Mouse (Mus musculus) heart, postnatal 0 days (tissue): Measurements from ENCODE around the gene Cit. TPM values are rescaled to one million over a fixed set of nuclear protein-coding genes. Genes with fewer than 3 reads are reported as not detected.

Source experiments
- ATAC-seq: fragments of 200-750 bp; cut with Nextera tagmentation; 2 replicates; pipeline ENCODE4 v1.8.0; 2017; ENCODE audit warnings: low read depth, moderate number of reproducible peaks, moderate library complexity; ENCODE audit not compliant: insufficient read depth
- DNase-seq: peaks from one replicate; pipeline ENCODE4 v3.0.0-alpha.2; 2016; ENCODE audit warnings: low spot score
- H3K27ac ChIP-seq: fragments of 300-500 bp; sonication (generic); 2 replicates; pipeline ENCODE4 v1.5.1; 2014; ENCODE audit warnings: low read depth, mild to moderate bottlenecking
- H3K27me3 ChIP-seq: fragments of 300-500 bp; sonication (generic); 2 replicates; pipeline ENCODE4 v1.6.1; 2014; ENCODE audit warnings: low read length, mixed read lengths; ENCODE audit not compliant: control insufficient read depth, insufficient read depth
- H3K36me3 ChIP-seq: fragments of 300-500 bp; sonication (generic); replicated peaks from 2 replicates; pipeline ENCODE4 v1.6.1; 2014; ENCODE audit warnings: low read length, mixed read lengths; ENCODE audit not compliant: control insufficient read depth, insufficient read depth
- H3K4me1 ChIP-seq: fragments of 300-500 bp; sonication (generic); 2 replicates; pipeline ENCODE4 v1.6.1; 2014; ENCODE audit warnings: antibody characterized with exemption; ENCODE audit not compliant: control insufficient read depth, insufficient read depth
- H3K4me2 ChIP-seq: fragments of 300-500 bp; sonication (generic); 2 replicates; pipeline ENCODE4 v1.6.1; 2014; ENCODE audit warnings: low read depth, mild to moderate bottlenecking, low read length, moderate library complexity
- H3K4me3 ChIP-seq: fragments of 300-500 bp; sonication (generic); 2 replicates; pipeline ENCODE4 v1.5.1; 2014; ENCODE audit warnings: low read depth, low read length
- H3K9ac ChIP-seq: fragments of 300-500 bp; sonication (generic); replicated peaks from 2 replicates; pipeline ENCODE4 v1.6.1; 2014; ENCODE audit warnings: low read depth, low read length, mixed read lengths
- H3K9me3 ChIP-seq: fragments of 300-500 bp; sonication (generic); replicated peaks from 2 replicates; pipeline ENCODE4 v1.6.1; 2016; ENCODE audit warnings: low read length; ENCODE audit not compliant: control insufficient read depth
- CTCF ChIP-seq: IDR thresholded peaks from 2 replicates; pipeline ENCODE4 v1.5.1; 2016; ENCODE audit warnings: antibody characterized with exemption, control low read depth, low read depth
- EP300 ChIP-seq: IDR thresholded peaks from 2 replicates; pipeline ENCODE4 v1.6.1; 2016; ENCODE audit warnings: antibody characterized with exemption, low read depth
- WGBS: fragments of 180-500 bp; shearing (Covaris S2); extraction: QIAGEN DNeasy Blood & Tissue Kit; methylation state at CpG from one replicate; pipeline ENCODE4 v1.1.7; 2014; 5-methylcytosine and 5-hydroxymethylcytosine counted together
- polyA plus RNA-seq: library from polyadenylated mRNA; unstranded; fragments of >200 nt; fragmentation: Nextera tagmentation; extraction: Ambion mirVana; gene quantifications from 2 replicates; pipeline ENCODE4 v1.2.1, GENCODE M21; 2015
- total RNA-seq: library from RNA; depleted of rRNA; stranded (reverse); fragments of >200 nt; gene quantifications from 2 replicates; pipeline ENCODE4 v1.2.3, GENCODE M21; 2014; ENCODE audit warnings: low replicate concordance

The Cit gene
- total and polyA plus RNA-seq, 2 experiments from 2014 or later = 4.1 to 11.5 TPM

DNA sequence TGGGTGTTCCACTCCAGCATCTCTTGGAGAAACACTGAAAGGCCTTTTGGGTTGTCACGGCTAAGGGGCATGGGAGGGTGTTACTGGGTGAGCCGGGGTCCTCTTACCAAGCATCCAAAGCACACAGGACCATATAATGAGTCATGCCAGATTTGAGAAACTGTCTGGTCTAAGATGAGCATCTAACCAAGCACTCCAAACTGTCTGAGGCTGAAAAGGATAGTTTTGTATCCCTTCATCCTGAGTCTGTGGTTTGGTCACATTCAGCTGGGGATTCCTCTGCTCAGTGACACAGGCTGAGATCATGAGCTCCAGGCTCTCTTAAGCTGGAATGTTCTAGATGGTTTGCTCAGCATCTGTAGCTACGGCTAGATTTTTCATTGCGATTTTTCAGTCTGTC, 7.4 kb downstream of the Cit start:
- H3K36me3 ChIP-seq = peaks cover 39% of the 10 kb centered on the region
- no peaks in the 10 kb centered on the region for H3K27me3 ChIP-seq
- H3K4me2 ChIP-seq = no peak overlapping the region
- no peak overlapping the region for H3K27ac ChIP-seq
- ATAC-seq = no peak
- H3K4me3 ChIP-seq = no peak overlapping the region
- TF ChIP-seq EP300 = no peak
- no peak for TF ChIP-seq CTCF
- no peaks in the 10 kb centered on the region for H3K9me3 ChIP-seq
- WGBS = 93% methylated on average over 4 of the region's 4 CpGs
- no peaks in the 10 kb centered on the region; the same call in 1 of the 2 replicates for H3K4me1 ChIP-seq
- no peak overlapping the region for H3K9ac ChIP-seq
- DNase-seq = no peak

DNA sequence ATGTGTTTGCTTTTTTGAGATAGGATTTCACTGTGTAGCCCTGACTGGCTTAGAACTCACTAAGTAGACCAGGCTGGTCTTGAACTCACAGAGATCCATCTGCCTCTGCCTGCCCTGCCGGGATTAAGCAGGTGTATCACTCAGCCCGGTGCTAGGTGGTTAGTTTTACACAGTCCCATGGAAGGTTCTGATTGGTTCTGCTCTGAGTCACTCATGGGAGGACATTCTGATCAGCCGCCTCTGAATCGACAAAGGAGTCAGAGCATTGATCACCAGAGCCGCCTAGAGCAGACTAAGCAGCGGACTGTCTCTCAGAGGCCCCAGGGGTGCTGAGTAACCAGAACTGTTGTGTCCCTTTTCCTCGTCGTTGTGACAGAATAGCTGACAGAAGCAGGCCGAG, 8.6 kb downstream of the Cit start:
- peak overlapping the region; percentile 18 for H3K27ac ChIP-seq
- TF ChIP-seq CTCF = no peak
- TF ChIP-seq EP300 = no peak
- H3K4me2 ChIP-seq = no peak overlapping the region
- no peaks in the 10 kb centered on the region for H3K27me3 ChIP-seq
- 87% methylated on average over 9 of the region's 9 CpGs for WGBS
- ATAC-seq = no peak
- no peak overlapping the region for H3K4me3 ChIP-seq
- H3K9me3 ChIP-seq = no peaks in the 10 kb centered on the region
- H3K9ac ChIP-seq = no peak overlapping the region
- no peaks in the 10 kb centered on the region; the same call in 1 of the 2 replicates for H3K4me1 ChIP-seq
- H3K36me3 ChIP-seq = peaks cover 39% of the 10 kb centered on the region
- DNase-seq = no peak

DNA sequence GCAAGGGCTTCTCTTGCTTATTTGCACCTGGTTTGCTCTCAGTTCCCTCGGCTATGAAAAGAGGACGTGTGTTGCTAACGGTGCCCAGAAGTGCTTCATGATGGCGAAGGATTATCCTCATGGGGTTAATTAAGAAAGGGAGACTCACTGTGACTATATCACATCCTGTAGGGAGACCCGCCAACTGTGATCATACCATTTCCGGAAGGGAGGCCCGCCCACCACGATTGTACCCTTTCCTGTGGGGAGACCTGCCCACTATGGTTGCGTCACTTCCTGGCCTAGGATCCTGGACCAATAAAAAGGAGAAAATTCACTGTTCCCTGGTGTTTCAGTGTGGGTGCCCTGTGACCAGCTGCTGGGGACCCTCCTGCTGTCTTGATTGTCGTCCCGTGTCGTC, 9.3 kb downstream of the Cit start:
- ATAC-seq (peak; percentile 83), DNase-seq (peak; percentile 51)
- Histone ChIP-seq H3K27ac (peak overlapping the region; percentile 18), H3K9me3 (no peaks in the 10 kb centered on the region), H3K9ac (no peak overlapping the region), H3K27me3 (no peaks in the 10 kb centered on the region), H3K4me3 (no peak overlapping the region), H3K4me2 (no peak overlapping the region), H3K4me1 (no peaks in the 10 kb centered on the region; the same call in 1 of the 2 replicates), H3K36me3 (peaks cover 41% of the 10 kb centered on the region)
- TF ChIP-seq CTCF (no peak), EP300 (no peak)
- 77% methylated on average over 9 of the region's 12 CpGs for WGBS

DNA sequence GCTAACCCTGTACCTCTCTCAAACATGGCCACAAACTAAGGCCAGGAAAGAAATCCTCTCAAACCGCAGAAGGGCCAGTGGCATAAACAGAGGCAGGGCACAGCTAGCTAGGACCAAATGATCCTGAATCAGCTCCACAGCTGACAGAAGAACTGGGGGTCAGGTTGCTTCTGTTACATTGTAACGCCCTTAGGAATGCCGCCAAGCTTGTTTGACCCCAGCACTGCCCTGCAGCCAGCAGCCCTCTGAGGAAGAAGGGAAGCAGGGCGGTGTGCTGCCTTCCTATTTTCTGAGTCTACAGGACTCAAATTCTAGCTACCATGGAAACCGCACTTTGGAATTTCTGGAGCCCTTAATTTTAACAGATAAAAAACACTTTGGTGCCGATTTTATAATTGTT, 13.6 kb downstream of the Cit start:
- Histone ChIP-seq H3K4me3 (no peak overlapping the region), H3K4me1 (no peaks in the 10 kb centered on the region), H3K27ac (no peak overlapping the region), H3K9ac (no peak overlapping the region), H3K4me2 (no peak overlapping the region), H3K27me3 (no peaks in the 10 kb centered on the region), H3K36me3 (peaks cover 40% of the 10 kb centered on the region), H3K9me3 (no peaks in the 10 kb centered on the region)
- TF ChIP-seq EP300 (no peak), CTCF (no peak)
- ATAC-seq = no peak
- 82% methylated on average over 6 of the region's 6 CpGs for WGBS
- DNase-seq = no peak

DNA sequence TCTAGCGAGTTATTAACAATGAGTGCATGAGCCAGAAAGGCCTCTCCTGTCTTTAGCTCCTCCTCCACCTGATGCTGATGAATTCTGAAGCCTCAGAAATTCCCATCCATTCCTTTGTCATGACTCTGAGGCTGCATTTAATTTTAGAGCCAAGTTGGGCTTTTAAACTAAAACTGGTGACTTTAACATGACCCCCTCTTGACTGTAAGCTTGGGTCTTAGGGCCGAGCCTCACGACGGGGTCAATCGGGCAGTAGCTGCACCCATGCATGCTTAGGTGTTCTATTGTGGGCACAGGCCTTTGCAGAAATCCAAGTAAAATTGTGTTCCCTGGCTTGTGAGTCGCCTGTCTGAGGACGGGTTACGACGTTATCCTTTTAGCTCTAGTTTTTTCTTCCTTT, 14.4 kb downstream of the Cit start:
- ATAC-seq (no peak), DNase-seq (no peak)
- Histone ChIP-seq H3K4me3 (no peak overlapping the region), H3K9me3 (no peaks in the 10 kb centered on the region), H3K27me3 (no peaks in the 10 kb centered on the region), H3K4me2 (no peak overlapping the region), H3K36me3 (peaks cover 44% of the 10 kb centered on the region), H3K4me1 (no peaks in the 10 kb centered on the region), H3K27ac (no peak overlapping the region), H3K9ac (no peak overlapping the region)
- TF ChIP-seq CTCF (no peak), EP300 (no peak)
- WGBS = 87% methylated on average over 9 of the region's 9 CpGs

DNA sequence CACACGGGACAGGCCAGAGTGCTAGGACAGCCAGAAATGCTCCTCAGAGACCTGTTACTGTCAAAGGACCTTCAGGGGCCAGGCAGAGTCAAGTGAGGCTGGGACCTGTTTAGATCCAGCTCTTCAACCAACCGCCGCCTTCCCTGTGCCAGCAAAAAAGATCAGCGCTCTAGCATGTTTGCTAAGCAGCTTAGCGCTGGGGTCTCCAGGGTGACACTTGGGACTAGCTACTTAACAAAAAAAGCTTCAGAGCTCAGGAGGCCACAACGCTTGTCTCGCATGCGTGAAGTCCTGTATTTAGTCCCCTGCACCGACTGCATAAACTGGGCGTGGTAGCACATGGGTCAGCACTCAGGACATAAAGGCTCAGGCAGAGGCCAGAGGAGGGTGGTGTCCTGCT, 16.9 kb downstream of the Cit start:
- no peak overlapping the region for H3K9ac ChIP-seq
- 91% methylated on average over 10 of the region's 10 CpGs for WGBS
- TF ChIP-seq EP300 (no peak), CTCF (no peak)
- H3K9me3 ChIP-seq = no peaks in the 10 kb centered on the region
- no peak for ATAC-seq
- H3K36me3 ChIP-seq = peaks cover 44% of the 10 kb centered on the region
- H3K4me2 ChIP-seq = no peak overlapping the region
- H3K4me3 ChIP-seq = no peak overlapping the region
- peaks cover 8% of the 10 kb centered on the region; the same call in 1 of the 2 replicates for H3K4me1 ChIP-seq
- H3K27me3 ChIP-seq = no peaks in the 10 kb centered on the region
- DNase-seq = no peak
- no peak overlapping the region for H3K27ac ChIP-seq
